Mouse (Mus musculus) bone marrow, adult 2 months (tissue): ENCODE data around the gene Ubqln4.

Source experiments
- CTCF ChIP-seq: fragments of 200-500 bp; IDR thresholded peaks from 2 replicates; pipeline ENCODE4 v1.5.1; 2011; ENCODE audit warnings: low read length, control low read depth; ENCODE audit not compliant: control insufficient read depth, insufficient read depth
- POLR2A ChIP-seq: fragments of 200-500 bp; IDR thresholded peaks from 2 replicates; pipeline ENCODE4 v1.6.1; 2011; ENCODE audit warnings: low read depth, mild to moderate bottlenecking, control low read depth, low read length, borderline replicate concordance; ENCODE audit not compliant: control insufficient read depth

GRCm38 (mm10) chr3:88541622-88542401, 11.7 kb upstream of the Ubqln4 start:
- TF ChIP-seq CTCF (no peak), POLR2A (no peak)
